Mouse (Mus musculus): ENCODE measurements around the gene Otop2. TPM values are rescaled to one million over a fixed set of nuclear protein-coding genes. Genes with fewer than 3 reads are reported as not detected.
A peak's percentile ranks its signal among the peaks of the same experiment; 100 is the strongest.

Otop2 gene
- polyA plus RNA-seq, 1 experiment from 2014 or later, result 0.24 TPM

GRCm38 (mm10) chr11:115345515-115345914, 38.6 kb downstream of the Otop2 start:
- Histone ChIP-seq H3K9ac (replicated peaks; ENCODE audit: low read depth, low read length) (no peak overlapping the region), H3K36me3 (ENCODE audit: control insufficient read depth, insufficient read depth) (peaks cover 3% of the 10 kb centered on the region; the same call in 1 of the 2 replicates), H3K4me1 (replicated peaks; ENCODE audit: control insufficient read depth, insufficient read depth, low read length) (0 out of 2 replicates have a peak, but pooled peaks cover 3% of the 10 kb centered on the region), H3K9me3 (ENCODE audit: control insufficient read depth, low read length) (no peaks in the 10 kb centered on the region), H3K4me2 (ENCODE audit: low read length) (no peak overlapping the region), H3K27ac (ENCODE audit: low read length) (no peak overlapping the region), H3K27me3 (replicated peaks; ENCODE audit: control insufficient read depth, insufficient read depth, low read length) (no peaks in the 10 kb centered on the region), H3K4me3 (replicated peaks; ENCODE audit: low read length) (no peak overlapping the region)
- WGBS, result 54% methylated on average over 7 of the region's 7 CpGs
- ATAC-seq, result no peak

- peaks cover 3% of the 10 kb centered on the region; the same call in 1 of the 2 replicates for H3K36me3 ChIP-seq (ENCODE audit: control insufficient read depth, insufficient read depth)
Observed at GRCm38 (mm10) chr11:115348681-115349248, 41.8 kb downstream of the Otop2 start.

GRCm38 (mm10) chr11:115349976-115350375, 43.0 kb downstream of the Otop2 start:
- H3K36me3 ChIP-seq (ENCODE audit: control insufficient read depth, insufficient read depth), result peaks cover 3% of the 10 kb centered on the region; the same call in 1 of the 2 replicates
- no peaks in the 10 kb centered on the region for H3K9me3 ChIP-seq (ENCODE audit: control insufficient read depth, low read length)
- no peak overlapping the region for H3K4me2 ChIP-seq (ENCODE audit: low read length)
- H3K27me3 ChIP-seq (replicated peaks; ENCODE audit: control insufficient read depth, insufficient read depth, low read length), result no peaks in the 10 kb centered on the region
- no peak overlapping the region for H3K9ac ChIP-seq (replicated peaks; ENCODE audit: low read depth, low read length)
- H3K4me1 ChIP-seq (replicated peaks; ENCODE audit: control insufficient read depth, insufficient read depth, low read length), result 0 out of 2 replicates have a peak, but pooled peaks cover 3% of the 10 kb centered on the region
- WGBS, result 83% methylated on average over 4 of the region's 4 CpGs
- no peak for ATAC-seq
- no peak overlapping the region for H3K27ac ChIP-seq (ENCODE audit: low read length)
- H3K4me3 ChIP-seq (replicated peaks; ENCODE audit: low read length), result no peak overlapping the region

More at GRCm38 (mm10) chr11:115348681-115349248, 41.8 kb downstream of the Otop2 start:
- no peak overlapping the region for H3K4me2 ChIP-seq (ENCODE audit: low read length)
- H3K9me3 ChIP-seq (ENCODE audit: control insufficient read depth, low read length), result no peaks in the 10 kb centered on the region
- H3K27me3 ChIP-seq (replicated peaks; ENCODE audit: control insufficient read depth, insufficient read depth, low read length), result no peaks in the 10 kb centered on the region
- ATAC-seq, result no peak
- H3K4me1 ChIP-seq (replicated peaks; ENCODE audit: control insufficient read depth, insufficient read depth, low read length), result 0 out of 2 replicates have a peak, but pooled peaks cover 3% of the 10 kb centered on the region
- no peak overlapping the region for H3K4me3 ChIP-seq (replicated peaks; ENCODE audit: low read length)
- no peak overlapping the region for H3K9ac ChIP-seq (replicated peaks; ENCODE audit: low read depth, low read length)
- H3K27ac ChIP-seq (ENCODE audit: low read length), result no peak overlapping the region
- WGBS, result 66% methylated on average over 17 of the region's 17 CpGs

- Histone ChIP-seq H3K36me3 (ENCODE audit: control insufficient read depth, insufficient read depth) (peaks cover 3% of the 10 kb centered on the region; the same call in 1 of the 2 replicates), H3K9ac (replicated peaks; ENCODE audit: low read depth, low read length) (no peak overlapping the region), H3K9me3 (ENCODE audit: control insufficient read depth, low read length) (no peaks in the 10 kb centered on the region), H3K27ac (ENCODE audit: low read length) (no peak overlapping the region), H3K4me1 (replicated peaks; ENCODE audit: control insufficient read depth, insufficient read depth, low read length) (no peaks in the 10 kb centered on the region), H3K27me3 (replicated peaks; ENCODE audit: control insufficient read depth, insufficient read depth, low read length) (no peaks in the 10 kb centered on the region), H3K4me2 (ENCODE audit: low read length) (no peak overlapping the region), H3K4me3 (replicated peaks; ENCODE audit: low read length) (no peak overlapping the region)
- 96% methylated on average over 5 of the region's 5 CpGs for WGBS
- ATAC-seq, result no peak
Observed at GRCm38 (mm10) chr11:115353375-115353774, 46.4 kb downstream of the Otop2 start.

GRCm38 (mm10) chr11:115354183-115354582, 47.2 kb downstream of the Otop2 start:
- Histone ChIP-seq H3K4me1 (replicated peaks; ENCODE audit: control insufficient read depth, insufficient read depth, low read length) (peaks cover 6% of the 10 kb centered on the region), H3K27me3 (replicated peaks; ENCODE audit: control insufficient read depth, insufficient read depth, low read length) (no peaks in the 10 kb centered on the region), H3K27ac (ENCODE audit: low read length) (no peak overlapping the region), H3K4me3 (replicated peaks; ENCODE audit: low read length) (no peak overlapping the region), H3K36me3 (ENCODE audit: control insufficient read depth, insufficient read depth) (no peaks in the 10 kb centered on the region), H3K9ac (replicated peaks; ENCODE audit: low read depth, low read length) (no peak overlapping the region), H3K4me2 (ENCODE audit: low read length) (no peak overlapping the region), H3K9me3 (ENCODE audit: control insufficient read depth, low read length) (no peaks in the 10 kb centered on the region)
- 11% methylated on average over 8 of the region's 8 CpGs for WGBS
- ATAC-seq, result peak; percentile 57

GRCm38 (mm10) chr11:115358468-115358867, 51.5 kb downstream of the Otop2 start:
- Histone ChIP-seq H3K4me3 (replicated peaks; ENCODE audit: low read length) (no peak overlapping the region), H3K9ac (replicated peaks; ENCODE audit: low read depth, low read length) (0 out of 2 replicates have a peak overlapping the region, but pooled peaks have one; percentile 12), H3K27me3 (replicated peaks; ENCODE audit: control insufficient read depth, insufficient read depth, low read length) (no peaks in the 10 kb centered on the region), H3K4me2 (ENCODE audit: low read length) (no peak overlapping the region), H3K9me3 (ENCODE audit: control insufficient read depth, low read length) (no peaks in the 10 kb centered on the region), H3K4me1 (replicated peaks; ENCODE audit: control insufficient read depth, insufficient read depth, low read length) (peaks cover 10% of the 10 kb centered on the region), H3K36me3 (ENCODE audit: control insufficient read depth, insufficient read depth) (no peaks in the 10 kb centered on the region), H3K27ac (ENCODE audit: low read length) (no peak overlapping the region)
- ATAC-seq, result peak; percentile 49; the same call in 1 of the 2 replicates
- 16% methylated on average over 5 of the region's 5 CpGs for WGBS

- Histone ChIP-seq H3K4me3 (replicated peaks; ENCODE audit: low read length) (no peak overlapping the region), H3K27me3 (replicated peaks; ENCODE audit: control insufficient read depth, insufficient read depth, low read length) (no peaks in the 10 kb centered on the region), H3K4me1 (replicated peaks; ENCODE audit: control insufficient read depth, insufficient read depth, low read length) (peaks cover 10% of the 10 kb centered on the region), H3K9me3 (ENCODE audit: control insufficient read depth, low read length) (no peaks in the 10 kb centered on the region), H3K9ac (replicated peaks; ENCODE audit: low read depth, low read length) (no peak overlapping the region), H3K36me3 (ENCODE audit: control insufficient read depth, insufficient read depth) (no peaks in the 10 kb centered on the region), H3K27ac (ENCODE audit: low read length) (no peak overlapping the region), H3K4me2 (ENCODE audit: low read length) (no peak overlapping the region)
- no peak for ATAC-seq
- 44% methylated on average over 3 of the region's 3 CpGs for WGBS
Observed at GRCm38 (mm10) chr11:115359293-115359692, 52.3 kb downstream of the Otop2 start.

GRCm38 (mm10) chr11:115359726-115360125, 52.8 kb downstream of the Otop2 start:
- H3K4me1 ChIP-seq (replicated peaks; ENCODE audit: control insufficient read depth, insufficient read depth, low read length), result peaks cover 10% of the 10 kb centered on the region
- no peak overlapping the region for H3K9ac ChIP-seq (replicated peaks; ENCODE audit: low read depth, low read length)
- no peaks in the 10 kb centered on the region for H3K36me3 ChIP-seq (ENCODE audit: control insufficient read depth, insufficient read depth)
- H3K9me3 ChIP-seq (ENCODE audit: control insufficient read depth, low read length), result no peaks in the 10 kb centered on the region
- 69% methylated on average over 6 of the region's 6 CpGs for WGBS
- no peak overlapping the region for H3K27ac ChIP-seq (ENCODE audit: low read length)
- H3K4me3 ChIP-seq (replicated peaks; ENCODE audit: low read length), result no peak overlapping the region
- H3K4me2 ChIP-seq (ENCODE audit: low read length), result no peak overlapping the region
- no peak for ATAC-seq
- H3K27me3 ChIP-seq (replicated peaks; ENCODE audit: control insufficient read depth, insufficient read depth, low read length), result no peaks in the 10 kb centered on the region

GRCm38 (mm10) chr11:115364136-115364535, 57.2 kb downstream of the Otop2 start:
- H3K27ac ChIP-seq (ENCODE audit: low read length), result no peak overlapping the region
- no peaks in the 10 kb centered on the region for H3K36me3 ChIP-seq (ENCODE audit: control insufficient read depth, insufficient read depth)
- H3K4me1 ChIP-seq (replicated peaks; ENCODE audit: control insufficient read depth, insufficient read depth, low read length), result peaks cover 21% of the 10 kb centered on the region
- WGBS, result 89% methylated on average over 3 of the region's 3 CpGs
- H3K9ac ChIP-seq (replicated peaks; ENCODE audit: low read depth, low read length), result no peak overlapping the region
- ATAC-seq, result no peak
- no peak overlapping the region for H3K4me3 ChIP-seq (replicated peaks; ENCODE audit: low read length)
- H3K4me2 ChIP-seq (ENCODE audit: low read length), result no peak overlapping the region
- no peaks in the 10 kb centered on the region for H3K9me3 ChIP-seq (ENCODE audit: control insufficient read depth, low read length)
- no peaks in the 10 kb centered on the region for H3K27me3 ChIP-seq (replicated peaks; ENCODE audit: control insufficient read depth, insufficient read depth, low read length)

All from forebrain, embryonic 16.5 days (tissue).